25 mouse cellular contexts compared by ENCODE assay signal in the genomic region with DNA sequence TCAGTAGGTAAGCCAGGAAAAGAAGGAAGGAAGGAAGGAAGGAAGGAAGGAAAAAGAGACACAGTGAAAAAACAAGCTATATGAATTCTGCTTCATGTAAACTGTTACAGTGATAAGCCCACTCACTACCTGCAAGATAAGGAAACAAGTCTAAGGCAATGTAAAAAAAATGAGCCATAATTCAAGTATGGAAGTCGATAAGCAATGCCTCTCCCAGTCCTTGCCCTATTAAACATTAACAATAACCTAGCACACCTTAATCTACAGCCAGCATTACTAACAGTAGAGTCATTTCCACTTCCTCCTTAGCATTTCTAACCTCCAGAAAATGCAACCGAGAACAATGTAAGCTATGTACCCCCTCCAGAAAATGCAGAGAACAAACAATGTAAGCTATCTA. TPM values are rescaled to one million over a fixed set of nuclear protein-coding genes. Genes with fewer than 3 reads are reported as not detected.
DNase-seq lines count a peak whose midpoint lies in the region; ATAC-seq and TF ChIP-seq lines count a peak whose summit lies in the region.
"Had no signal": no experiment of that assay in that cellular context is flagged by ENCODE, and none has a peak within 500 bp of the region (broad histone marks: within the 10 kb centered on the region; RNA-seq: fewer than 3 reads in every experiment).

No protein-coding gene starts in this region.

- H3K27me3 ChIP-seq in kidney, embryonic 15.5 days, result no peaks in the 10 kb centered on the region
- no peaks in the 10 kb centered on the region for H3K27me3 ChIP-seq in liver, embryonic 14.5 days (ENCODE audit: control insufficient read depth, insufficient read depth, low read length)
- H3K27me3 ChIP-seq in stomach, embryonic 14.5 days (ENCODE audit: control insufficient read depth, insufficient read depth, low read length), result no peaks in the 10 kb centered on the region
- H3K27me3 ChIP-seq: embryonic facial prominence, embryonic 13.5 days; forebrain, embryonic 15.5 days; hindbrain, embryonic 15.5 days had no signal

- H3K9ac ChIP-seq in kidney, embryonic 15.5 days, result no peak overlapping the region
- H3K9ac ChIP-seq in liver, embryonic 14.5 days (replicated peaks), result peak overlapping the region; percentile 33; the same call in 1 of the 2 replicates
- no peak overlapping the region for H3K9ac ChIP-seq in stomach, embryonic 14.5 days (replicated peaks; ENCODE audit: low read depth, low read length)
- H3K9ac ChIP-seq: embryonic facial prominence, embryonic 13.5 days; forebrain, embryonic 15.5 days; hindbrain, embryonic 15.5 days had no signal

- H3K27ac ChIP-seq in kidney, embryonic 15.5 days, result peak overlapping the region; percentile 4; the same call in 1 of the 2 replicates
- no peak overlapping the region for H3K27ac ChIP-seq in liver, embryonic 14.5 days
- no peak overlapping the region; the same call in 1 of the 2 replicates for H3K27ac ChIP-seq in stomach, embryonic 14.5 days (ENCODE audit: low read length)
- H3K27ac ChIP-seq: embryonic facial prominence, embryonic 13.5 days; forebrain, embryonic 15.5 days; hindbrain, embryonic 15.5 days; left cerebral cortex, adult 2 months; limb, embryonic 10.5 days; midbrain, embryonic 10.5 days had no signal

- peak; percentile 52 for TF ChIP-seq EP300 in liver, embryonic 14.5 days (IDR thresholded peaks at IDR 0.05; ENCODE audit: low read depth)

- WGBS in kidney, embryonic 15.5 days, result 44% methylated on average over 2 of the region's 2 CpGs
- 8% methylated on average over 2 of the region's 2 CpGs for WGBS in liver, embryonic 14.5 days (ENCODE audit: insufficient replicate concordance)
- WGBS in stomach, embryonic 14.5 days, result 49% methylated on average over 2 of the region's 2 CpGs

- TF ChIP-seq CTCF in liver, embryonic 14.5 days (IDR thresholded peaks at IDR 0.05; ENCODE audit: low read depth), result no peak

- ATAC-seq in kidney, embryonic 15.5 days (replicated peaks; ENCODE audit: low FRiP score), result no peak
- ATAC-seq in common myeloid progenitor, adult 5-6 weeks (replicated peaks; ENCODE audit: low read depth, poor library complexity, severe bottlenecking), result 0 out of 2 replicates have a peak, but pooled peaks have one; percentile 21
- ATAC-seq in liver, embryonic 14.5 days (ENCODE audit: insufficient read depth), result peak; percentile 67
- ATAC-seq in stomach, embryonic 14.5 days (ENCODE audit: insufficient number of reproducible peaks, insufficient read depth, low FRiP score, low read depth), result peak; percentile 71
- ATAC-seq in inflammation-experienced regulatory T-cells, adult 6 months, result no peak
- ATAC-seq: forebrain, embryonic 15.5 days had no signal

- no peak for DNase-seq in kidney, postnatal 4 days
- DNase-seq in liver, embryonic 14.5 days (ENCODE audit: low read depth in 3 of 3, low spot score in 3 of 3), result no peak
- DNase-seq in adipocyte (ENCODE audit: low spot score), result no peak
- DNase-seq in urinary bladder, postnatal 4 days (ENCODE audit: low spot score in 2 of 2), result no peak
- DNase-seq: cerebellum, adult 2 months; gastrocnemius, postnatal 14 days; heart, adult 18-20 months; heart, postnatal 4 days; kidney, postnatal 10 days; lung, adult 18-20 months; lung, postnatal 36 days; thymus, adult 18-20 months had no signal

- H3K9me3 ChIP-seq in kidney, embryonic 15.5 days (replicated peaks), result no peaks in the 10 kb centered on the region
- H3K9me3 ChIP-seq in liver, embryonic 14.5 days (ENCODE audit: control insufficient read depth, low read length), result no peaks in the 10 kb centered on the region
- H3K9me3 ChIP-seq in stomach, embryonic 14.5 days (ENCODE audit: control insufficient read depth, low read depth, low read length), result no peaks in the 10 kb centered on the region
- H3K9me3 ChIP-seq: embryonic facial prominence, embryonic 13.5 days; forebrain, embryonic 15.5 days; hindbrain, embryonic 15.5 days; limb, embryonic 10.5 days; midbrain, embryonic 10.5 days had no signal

- H3K4me2 ChIP-seq in kidney, embryonic 15.5 days, result no peak overlapping the region
- peak overlapping the region; percentile 43; the same call in 1 of the 2 replicates for H3K4me2 ChIP-seq in liver, embryonic 14.5 days (ENCODE audit: low read depth)
- no peak overlapping the region for H3K4me2 ChIP-seq in stomach, embryonic 14.5 days (replicated peaks; ENCODE audit: low read depth, low read length)
- H3K4me2 ChIP-seq: embryonic facial prominence, embryonic 13.5 days; forebrain, embryonic 15.5 days; hindbrain, embryonic 15.5 days had no signal

- H3K4me3 ChIP-seq in kidney, embryonic 15.5 days (replicated peaks), result no peak overlapping the region
- H3K4me3 ChIP-seq in liver, embryonic 14.5 days (ENCODE audit: insufficient read depth in 1 of 2, low read depth in 2 of 2, low read length in 2 of 2), result no peak overlapping the region
- H3K4me3 ChIP-seq in stomach, embryonic 14.5 days (ENCODE audit: low read depth, low read length), result no peak overlapping the region
- H3K4me3 ChIP-seq: embryonic facial prominence, embryonic 13.5 days; forebrain, embryonic 15.5 days; hindbrain, embryonic 15.5 days; left cerebral cortex, adult 2 months; limb, embryonic 10.5 days; midbrain, embryonic 10.5 days had no signal

- H3K36me3 ChIP-seq in kidney, embryonic 15.5 days, result peaks cover 86% of the 10 kb centered on the region
- H3K36me3 ChIP-seq in liver, embryonic 14.5 days (replicated peaks; ENCODE audit: control insufficient read depth, insufficient read depth, low read depth), result peaks cover 59% of the 10 kb centered on the region
- H3K36me3 ChIP-seq in stomach, embryonic 14.5 days (ENCODE audit: control insufficient read depth, insufficient read depth, low read length), result peaks cover 50% of the 10 kb centered on the region

- H3K4me1 ChIP-seq in kidney, embryonic 15.5 days, result peaks cover 31% of the 10 kb centered on the region
- peaks cover 25% of the 10 kb centered on the region in 2 experiments for H3K4me1 ChIP-seq in liver, embryonic 14.5 days (replicated peaks; ENCODE audit: control insufficient read depth in 2 of 2, insufficient read depth in 2 of 2, low read length in 1 of 2)
- peaks cover 5% of the 10 kb centered on the region; the same call in 1 of the 2 replicates for H3K4me1 ChIP-seq in stomach, embryonic 14.5 days (ENCODE audit: control insufficient read depth, insufficient read depth, low read length)
- H3K4me1 ChIP-seq: limb, embryonic 10.5 days had no signal

RNA-seq across cellular contexts. Expression of a gene that starts 9.1 kb away (rescaled TPM):
- polyA plus RNA-seq in kidney, embryonic 15.5 days (2015; fragmentation: Nextera tagmentation; extraction: Ambion mirVana), result 680 and 703 TPM in 2 replicates
- total RNA-seq in common myeloid progenitor, adult 5-6 weeks (2017), result 1,378 and 1,487 TPM in 2 replicates
- 135 and 250 TPM in 2 replicates for polyA plus RNA-seq in liver, embryonic 14.5 days (2012; rRNA removed)
- polyA plus RNA-seq in liver, embryonic 14.5 days (2014; fragmentation: Nextera tagmentation; extraction: Ambion mirVana), result 297 and 335 TPM in 2 replicates
- 626 and 684 TPM in 2 replicates for polyA plus RNA-seq in stomach, embryonic 14.5 days (2014; fragmentation: Nextera tagmentation; extraction: Ambion mirVana)
- polyA plus RNA-seq in inflammation-experienced regulatory T-cells, adult 6 months (2017; shearing (Covaris generic)), result 100 to 1,000 TPM; 161 to 195 (median 174) TPM

RNA-seq across cellular contexts. Expression of a gene that starts 30.1 kb away (rescaled TPM):
- 13.3 TPM in 2 replicates for polyA plus RNA-seq in kidney, embryonic 15.5 days (2015; fragmentation: Nextera tagmentation; extraction: Ambion mirVana)
- total RNA-seq in common myeloid progenitor, adult 5-6 weeks (2017), result not detected in 2 replicates
- not detected in 2 replicates for polyA plus RNA-seq in liver, embryonic 14.5 days (2012; rRNA removed)
- polyA plus RNA-seq in liver, embryonic 14.5 days (2014; fragmentation: Nextera tagmentation; extraction: Ambion mirVana), result not detected in 2 replicates
- not detected in 2 replicates for polyA plus RNA-seq in stomach, embryonic 14.5 days (2014; fragmentation: Nextera tagmentation; extraction: Ambion mirVana)
- polyA plus RNA-seq in inflammation-experienced regulatory T-cells, adult 6 months (2017; shearing (Covaris generic)), result not detected
- total RNA-seq: heart, adult 18-20 months; monocyte, adult 5-6 weeks had no signal
- polyA plus RNA-seq: heart, embryonic 14.5 days; limb, embryonic 10.5 days; neural tube, embryonic 11.5 days had no signal

RNA-seq across cellular contexts. Expression of a gene that starts 35.0 kb away (rescaled TPM):
- 102 and 115 TPM in 2 replicates for polyA plus RNA-seq in kidney, embryonic 15.5 days (2015; fragmentation: Nextera tagmentation; extraction: Ambion mirVana)
- total RNA-seq in common myeloid progenitor, adult 5-6 weeks (2017), result 118 and 146 TPM in 2 replicates
- polyA plus RNA-seq in liver, embryonic 14.5 days (2012; rRNA removed), result 42.3 and 52.2 TPM in 2 replicates
- polyA plus RNA-seq in liver, embryonic 14.5 days (2014; fragmentation: Nextera tagmentation; extraction: Ambion mirVana), result 76.0 and 80.8 TPM in 2 replicates
- 91.7 and 93.7 TPM in 2 replicates for polyA plus RNA-seq in stomach, embryonic 14.5 days (2014; fragmentation: Nextera tagmentation; extraction: Ambion mirVana)
- polyA plus RNA-seq in inflammation-experienced regulatory T-cells, adult 6 months (2017; shearing (Covaris generic)), result 10 to 100 TPM; 38.0 to 65.4 (median 46.1) TPM

RNA-seq across cellular contexts. Expression of a gene that starts 52.6 kb away (rescaled TPM):
- 33.3 and 37.7 TPM in 2 replicates for polyA plus RNA-seq in kidney, embryonic 15.5 days (2015; fragmentation: Nextera tagmentation; extraction: Ambion mirVana)
- total RNA-seq in common myeloid progenitor, adult 5-6 weeks (2017), result 5.1 and 11.5 TPM in 2 replicates
- polyA plus RNA-seq in liver, embryonic 14.5 days (2012; rRNA removed), result 7.5 and 9.1 TPM in 2 replicates
- polyA plus RNA-seq in liver, embryonic 14.5 days (2014; fragmentation: Nextera tagmentation; extraction: Ambion mirVana), result 7.5 and 7.9 TPM in 2 replicates
- polyA plus RNA-seq in stomach, embryonic 14.5 days (2014; fragmentation: Nextera tagmentation; extraction: Ambion mirVana), result 45.0 and 46.3 TPM in 2 replicates
- 1 to 10 TPM in 2 of 3 experiments, under 1 TPM in 1; 0.70 to 2.3 (median 1.7) TPM for polyA plus RNA-seq in inflammation-experienced regulatory T-cells, adult 6 months (2017; shearing (Covaris generic))

RNA-seq across cellular contexts. Expression of a gene that starts 52.8 kb away (rescaled TPM):
- 35.4 and 35.6 TPM in 2 replicates for polyA plus RNA-seq in kidney, embryonic 15.5 days (2015; fragmentation: Nextera tagmentation; extraction: Ambion mirVana)
- total RNA-seq in common myeloid progenitor, adult 5-6 weeks (2017), result 6.9 and 14.6 TPM in 2 replicates
- 2.2 and 3.1 TPM in 2 replicates for polyA plus RNA-seq in liver, embryonic 14.5 days (2012; rRNA removed)
- polyA plus RNA-seq in liver, embryonic 14.5 days (2014; fragmentation: Nextera tagmentation; extraction: Ambion mirVana), result 12.7 and 12.8 TPM in 2 replicates
- 24.0 and 29.7 TPM in 2 replicates for polyA plus RNA-seq in stomach, embryonic 14.5 days (2014; fragmentation: Nextera tagmentation; extraction: Ambion mirVana)
- 10 to 100 TPM in 1 of 3 experiments, 1 to 10 TPM in 2; 6.3 to 10.7 (median 7.9) TPM for polyA plus RNA-seq in inflammation-experienced regulatory T-cells, adult 6 months (2017; shearing (Covaris generic))

Comparison
In these comparisons a context has a peak if more than half of its experiments do, and no peak if none do; other contexts are left out.
1. ATAC-seq: peak in common myeloid progenitor, adult 5-6 weeks (single experiment), liver, embryonic 14.5 days (single experiment) and stomach, embryonic 14.5 days (single experiment); none in kidney, embryonic 15.5 days (single experiment) and inflammation-experienced regulatory T-cells, adult 6 months (single experiment).
2. RNA of a gene that starts 30.1 kb away (polyA plus RNA-seq): 13.3 TPM in kidney, embryonic 15.5 days; not detected in stomach, embryonic 14.5 days, not detected in liver, embryonic 14.5 days and not detected in inflammation-experienced regulatory T-cells, adult 6 months; every median in the first group is over 10 times any median in the second.